Mouse (Mus musculus): Measurements from ENCODE around the gene Fam76b.

The Fam76b gene

GRCm38 (mm10) chr9:13874359-13874758 lies 46.8 kb downstream of the Fam76b start:
- DNase-seq, result no peak

DNA sequence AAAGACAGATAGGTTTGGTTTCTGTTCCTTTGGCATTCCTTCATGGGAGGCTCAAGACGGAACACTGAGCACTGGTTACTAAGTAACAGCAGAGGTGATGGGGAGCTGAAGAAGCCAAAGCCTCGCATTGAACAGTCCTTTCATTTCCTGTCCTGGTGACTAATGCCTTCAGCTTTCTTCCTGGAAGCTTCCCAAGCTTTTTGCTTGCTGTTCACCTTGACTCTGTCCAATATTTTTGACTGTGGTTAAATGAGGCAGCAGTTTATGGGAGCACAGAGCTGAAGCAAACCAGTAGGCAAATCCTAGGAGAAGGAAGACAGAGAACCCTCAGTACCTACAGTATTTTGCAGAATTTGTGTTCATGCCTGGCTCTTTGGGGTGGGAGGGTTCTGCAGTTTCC lies 47.8 kb downstream of the Fam76b start:
- DNase-seq, result peak in 1 of 2 experiments; percentile 5

DNA sequence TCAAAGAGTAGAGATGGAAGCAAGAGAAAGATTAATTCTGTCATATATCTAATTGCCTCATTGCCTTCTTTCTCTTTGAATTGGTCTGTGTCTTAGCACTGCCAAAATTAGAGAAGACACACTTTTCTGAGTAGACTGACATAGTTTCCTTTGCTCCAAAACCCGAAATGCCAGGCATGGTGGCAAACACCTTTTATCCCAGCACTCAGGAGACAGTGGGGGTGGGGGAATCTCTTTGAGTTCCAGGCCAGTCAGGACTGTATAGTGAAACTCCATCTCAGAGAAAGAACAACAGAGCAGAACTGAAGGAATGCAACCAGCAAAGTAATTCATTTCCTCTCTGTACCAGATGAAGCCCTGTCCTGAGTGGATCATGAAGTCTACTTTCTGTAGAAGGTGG lies 53.2 kb downstream of the Fam76b start:
- DNase-seq, result no peak

- DNase-seq, result no peak
These were observed 55.0 kb downstream of the Fam76b start for GRCm38 (mm10) chr9:13882478-13882877.

GRCm38 (mm10) chr9:13888981-13889380 lies 61.5 kb downstream of the Fam76b start:
- DNase-seq, result no peak

- peak; percentile 75 to 91 for DNase-seq
These were observed 62.1 kb downstream of the Fam76b start for GRCm38 (mm10) chr9:13889657-13890056.

- DNase-seq, result no peak
These were observed 62.7 kb downstream of the Fam76b start for GRCm38 (mm10) chr9:13890171-13890570.

DNA sequence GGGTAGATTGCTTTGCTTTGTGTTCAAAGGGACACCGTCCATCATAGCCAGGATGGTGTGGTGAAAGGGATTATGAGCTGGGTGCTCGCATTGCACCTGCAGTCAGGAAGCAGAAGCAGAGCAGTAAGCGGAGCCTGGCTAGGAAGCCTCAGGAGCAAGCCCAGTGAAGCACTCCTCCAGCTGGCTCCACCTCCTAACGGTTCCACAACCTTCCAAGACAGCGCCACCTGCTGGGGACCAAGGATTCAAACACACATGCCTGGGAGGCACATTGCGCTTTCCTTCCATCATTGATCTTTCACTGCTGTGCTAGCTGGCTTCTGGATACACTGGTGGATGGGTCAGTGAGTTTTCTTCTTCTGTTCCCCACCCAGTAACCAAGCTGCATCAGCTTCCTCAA lies 64.4 kb downstream of the Fam76b start:
- DNase-seq, result peak in 1 of 2 experiments; percentile 8

GRCm38 (mm10) chr9:13893044-13893443 lies 65.5 kb downstream of the Fam76b start:
- DNase-seq, result no peak

DNA sequence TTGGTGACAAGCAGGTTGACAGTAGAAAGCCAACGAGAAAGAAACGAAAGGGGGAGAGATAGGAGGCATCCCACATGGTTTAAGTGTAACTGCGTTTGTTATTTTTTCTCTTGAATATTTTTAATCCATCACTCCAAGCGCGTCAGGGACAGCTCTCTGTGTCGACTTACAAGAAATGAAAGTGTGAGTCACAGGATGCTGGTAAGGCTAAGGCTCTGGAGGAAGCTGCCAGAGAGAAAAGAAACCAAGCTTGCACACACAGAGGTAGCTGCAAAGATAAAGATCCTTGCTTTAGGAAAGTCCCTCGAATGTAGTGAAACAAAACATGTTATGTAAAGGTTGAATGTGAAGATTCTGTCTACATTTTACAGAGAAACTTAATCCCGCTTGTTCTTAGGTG lies 67.0 kb downstream of the Fam76b start:
- DNase-seq, result no peak

- no peak for DNase-seq
These were observed 67.4 kb downstream of the Fam76b start for GRCm38 (mm10) chr9:13894936-13895335.

DNA sequence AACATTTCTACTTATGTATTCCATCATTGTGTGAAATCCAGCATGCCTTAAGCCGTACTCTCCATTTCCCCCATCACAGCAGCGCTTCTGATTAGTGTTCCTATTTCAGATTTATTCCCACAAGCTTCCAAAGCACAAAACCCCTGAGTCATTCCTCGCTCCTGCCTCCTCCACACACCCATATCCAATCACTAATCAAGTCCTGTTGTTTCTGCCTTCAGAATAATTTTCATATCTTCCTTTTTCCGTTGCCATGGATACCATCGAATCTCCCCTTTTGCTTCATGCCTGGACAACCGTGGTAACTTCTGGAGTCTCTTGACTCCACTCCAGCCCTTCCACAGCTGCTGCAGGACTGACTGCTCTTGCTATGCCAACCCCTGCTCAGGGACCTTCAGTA lies 68.5 kb downstream of the Fam76b start:
- DNase-seq, result no peak

GRCm38 (mm10) chr9:13898510-13899305 lies 71.2 kb downstream of the Fam76b start:
- no peak for DNase-seq

- no peak for DNase-seq
These were observed 74.5 kb downstream of the Fam76b start for GRCm38 (mm10) chr9:13902030-13902429.

DNA sequence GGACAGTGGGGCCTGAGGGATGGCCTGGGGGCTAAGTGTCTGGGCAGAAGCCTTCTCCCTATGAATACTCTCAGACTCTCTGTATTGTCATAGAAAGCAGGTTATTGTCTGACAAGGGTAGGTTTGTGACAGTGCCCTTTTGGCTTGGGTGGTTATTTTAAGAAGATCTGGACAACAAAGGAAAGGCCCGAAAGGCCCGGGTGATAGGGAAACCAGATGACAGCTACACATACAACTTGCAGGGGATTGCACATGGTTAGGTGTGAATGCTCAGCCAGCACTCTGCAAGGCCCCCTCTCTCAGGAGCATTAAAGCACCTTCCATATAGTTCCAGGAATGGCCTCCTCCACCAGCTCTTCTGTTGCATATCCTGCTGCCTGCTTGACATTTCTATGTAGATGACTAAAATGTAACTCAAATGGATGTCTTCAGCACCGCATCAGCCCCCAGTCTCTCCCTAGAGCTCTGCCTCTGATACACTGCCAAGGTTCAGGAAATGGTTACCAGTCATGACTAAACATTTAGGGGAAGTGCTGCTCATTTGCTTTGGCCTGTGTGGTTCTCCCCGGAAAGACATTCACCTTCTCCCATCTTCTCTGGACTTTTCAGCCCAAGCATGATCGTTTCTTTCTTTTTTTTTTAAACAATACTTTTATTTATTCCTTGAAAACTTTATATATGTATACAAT lies 76.7 kb downstream of the Fam76b start:
- no peak for DNase-seq

All from kidney, postnatal 36 days (tissue).